Mouse (Mus musculus): Measurements from ENCODE around the gene Slit3. TPM values are rescaled to one million over a fixed set of nuclear protein-coding genes. Genes with fewer than 3 reads are reported as not detected.

Gene Slit3
- polyA plus RNA-seq, 1 experiment = 11.3 TPM

DNA sequence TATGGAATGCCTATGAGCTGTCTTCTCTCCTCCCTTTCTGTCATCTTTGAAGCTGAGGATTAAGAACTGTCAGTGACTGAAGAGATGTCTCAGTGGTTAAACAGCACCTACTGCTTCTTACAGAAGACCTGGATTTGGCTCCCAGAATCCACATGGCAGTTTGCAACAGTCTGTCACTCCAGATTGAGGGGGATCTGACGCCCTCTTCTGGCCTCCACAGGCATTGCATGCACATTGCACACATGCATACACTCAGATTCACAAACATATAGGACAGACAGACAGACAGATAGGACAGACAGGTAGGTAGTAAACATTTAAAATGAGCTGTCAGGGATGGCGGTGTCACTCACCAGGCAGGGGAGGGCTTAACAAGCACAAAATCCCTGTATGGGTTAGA lies 615.8 kb downstream of the Slit3 start:
- H3K4me1 ChIP-seq (ENCODE audit: control insufficient read depth, insufficient read depth, insufficient read length, low read length) = no peaks in the 10 kb centered on the region; the same call in 1 of the 2 replicates
- H3K4me3 ChIP-seq (ENCODE audit: insufficient read depth, low read depth, low read length) = no peak overlapping the region
- no peak overlapping the region for H3K27ac ChIP-seq (replicated peaks; ENCODE audit: low read depth, low read length)

DNA sequence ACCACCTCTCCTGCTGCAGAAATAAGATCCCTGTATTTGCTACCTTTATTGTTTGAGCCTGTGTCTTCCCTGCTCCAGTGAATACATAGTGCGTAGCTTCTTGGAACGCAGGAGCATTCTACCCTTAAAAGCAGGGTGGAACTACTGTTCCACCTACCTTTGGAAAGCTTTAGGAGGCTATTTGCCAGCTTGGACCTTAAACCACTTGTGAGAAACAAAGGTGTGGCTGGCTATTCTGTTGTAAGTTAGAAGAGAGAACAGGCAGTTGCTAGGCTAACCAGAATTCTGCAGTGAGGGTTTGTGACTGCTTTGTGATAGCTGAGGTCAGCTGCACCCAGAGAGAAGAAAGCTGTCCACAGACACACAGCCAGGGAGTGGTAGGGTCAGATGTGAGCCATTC lies 616.2 kb downstream of the Slit3 start:
- H3K4me3 ChIP-seq (ENCODE audit: insufficient read depth, low read depth, low read length) = no peak overlapping the region
- H3K4me1 ChIP-seq (ENCODE audit: control insufficient read depth, insufficient read depth, insufficient read length, low read length) = no peaks in the 10 kb centered on the region; the same call in 1 of the 2 replicates

DNA sequence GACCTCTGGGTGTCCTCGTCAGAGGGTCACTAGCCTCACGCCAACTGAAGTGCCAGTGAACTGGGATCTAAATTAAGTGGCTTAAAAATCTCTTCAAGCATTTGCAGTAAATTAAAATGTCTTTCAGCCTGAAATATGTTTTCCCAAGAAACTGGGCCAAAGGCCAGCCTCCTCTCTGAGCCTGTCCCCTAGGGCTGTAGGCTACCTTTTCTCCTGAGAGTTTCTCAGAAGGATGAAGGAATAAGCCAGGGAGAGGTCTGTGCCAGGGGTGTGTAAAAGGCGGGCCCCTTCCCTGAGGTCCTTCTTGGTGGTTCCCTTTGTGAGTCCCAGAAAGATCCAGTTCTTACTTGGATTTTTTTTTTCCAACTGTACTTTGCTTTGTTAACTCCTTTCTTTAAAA lies 617.1 kb downstream of the Slit3 start:
- H3K4me1 ChIP-seq (ENCODE audit: control insufficient read depth, insufficient read depth, insufficient read length, low read length) = no peaks in the 10 kb centered on the region; the same call in 1 of the 2 replicates
- H3K4me3 ChIP-seq (ENCODE audit: insufficient read depth, low read depth, low read length) = no peak overlapping the region
- peak overlapping the region; percentile 87 for H3K27ac ChIP-seq (replicated peaks; ENCODE audit: low read depth, low read length)

More for the DNA sequence above, 616.2 kb downstream of the Slit3 start:
- peak overlapping the region; percentile 72 for H3K27ac ChIP-seq (replicated peaks; ENCODE audit: low read depth, low read length)

DNA sequence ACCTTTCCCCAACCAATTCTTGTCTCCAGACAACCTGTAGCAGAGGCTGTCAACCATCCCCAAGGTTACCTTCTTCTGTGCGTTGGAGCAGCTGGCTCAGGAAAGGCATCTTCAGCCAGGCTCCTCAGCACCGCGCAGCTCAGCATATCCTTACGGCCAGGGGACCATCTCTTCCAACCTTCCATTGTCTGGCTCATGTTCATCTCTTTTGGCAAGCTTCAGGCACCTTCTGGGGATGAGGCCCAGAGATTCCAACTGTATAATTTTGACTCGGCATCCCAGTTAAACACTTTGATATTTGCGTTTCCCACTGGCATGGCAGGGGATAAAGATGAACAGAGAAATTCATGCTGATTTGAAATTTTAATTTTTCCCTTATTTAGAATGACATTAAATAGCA lies 622.6 kb downstream of the Slit3 start:
- no peaks in the 10 kb centered on the region; the same call in 1 of the 2 replicates for H3K4me1 ChIP-seq (ENCODE audit: control insufficient read depth, insufficient read depth, insufficient read length, low read length)
- H3K4me3 ChIP-seq (ENCODE audit: insufficient read depth, low read depth, low read length) = no peak overlapping the region
- no peak overlapping the region for H3K27ac ChIP-seq (replicated peaks; ENCODE audit: low read depth, low read length)

DNA sequence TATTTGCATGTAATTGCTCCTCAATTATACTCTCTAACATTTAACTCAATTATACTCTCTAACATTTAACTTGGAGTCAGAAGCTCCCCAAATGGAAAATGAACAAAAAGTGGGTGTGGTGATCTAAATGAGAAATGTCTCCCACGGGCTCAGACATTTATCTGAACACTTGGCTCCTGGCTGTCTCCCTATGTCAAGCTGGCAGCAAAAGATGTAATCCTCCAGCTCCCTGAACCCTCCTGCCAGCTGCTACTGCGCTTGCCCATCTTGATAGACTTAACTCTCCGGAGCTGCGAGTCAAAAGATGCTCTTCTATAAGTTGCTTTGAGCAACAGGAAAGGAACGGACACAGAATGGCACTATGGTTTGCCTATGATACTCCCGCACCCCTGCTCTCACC lies 623.5 kb downstream of the Slit3 start:
- H3K4me1 ChIP-seq (ENCODE audit: control insufficient read depth, insufficient read depth, insufficient read length, low read length) = peaks cover under 1% of the 10 kb centered on the region; the same call in 1 of the 2 replicates
- H3K4me3 ChIP-seq (ENCODE audit: insufficient read depth, low read depth, low read length) = no peak overlapping the region
- no peak overlapping the region for H3K27ac ChIP-seq (replicated peaks; ENCODE audit: low read depth, low read length)

DNA sequence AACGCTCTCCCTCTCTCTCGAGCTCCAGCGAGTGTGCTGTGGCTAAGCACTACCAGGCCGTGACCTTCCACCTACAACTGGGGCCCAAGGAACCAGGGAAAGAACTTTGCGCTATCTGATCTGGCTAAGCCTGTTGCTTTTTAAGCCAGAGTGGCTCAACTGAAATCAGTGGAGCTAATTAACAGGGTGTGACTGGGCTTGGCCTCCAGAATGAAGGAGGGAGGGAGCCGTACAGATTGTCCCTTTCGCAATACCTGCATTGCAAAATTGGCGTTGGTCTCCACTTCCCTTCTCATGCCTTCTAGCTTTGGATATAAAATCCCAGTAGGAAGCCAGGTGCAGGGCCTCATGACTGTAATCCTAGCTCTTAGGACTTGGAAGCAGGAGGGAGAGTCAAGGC lies 629.6 kb downstream of the Slit3 start:
- H3K27ac ChIP-seq (replicated peaks; ENCODE audit: low read depth, low read length) = peak overlapping the region; percentile 32; the same call in 1 of the 2 replicates
- peaks cover 14% of the 10 kb centered on the region for H3K4me1 ChIP-seq (ENCODE audit: control insufficient read depth, insufficient read depth, insufficient read length, low read length)
- H3K4me3 ChIP-seq (ENCODE audit: insufficient read depth, low read depth, low read length) = no peak overlapping the region

DNA sequence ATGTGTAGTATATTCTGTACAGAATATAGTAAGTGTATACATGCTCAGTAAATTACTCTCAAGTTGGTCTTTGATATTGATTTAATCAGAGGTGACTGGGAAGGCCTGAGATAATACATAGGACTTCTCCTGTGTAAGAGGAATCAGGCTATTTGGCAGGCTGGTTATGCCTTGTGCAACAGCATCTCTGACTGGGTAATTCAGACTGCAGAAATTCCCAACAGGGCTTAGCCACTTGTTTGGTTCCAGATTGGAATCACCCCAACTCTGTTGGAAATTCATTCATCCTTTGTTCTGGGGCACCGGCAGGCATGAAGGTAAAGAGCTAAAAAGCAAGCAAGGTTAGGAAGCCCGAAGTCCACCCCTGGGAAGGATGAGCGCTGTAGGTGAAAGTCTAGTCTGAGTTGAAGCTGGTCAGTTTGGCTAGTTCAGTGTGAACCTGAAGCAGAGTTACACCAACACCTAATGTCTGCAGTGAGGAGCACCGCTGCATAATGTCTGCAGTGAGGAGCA lies 633.9 kb downstream of the Slit3 start:
- peaks cover 10% of the 10 kb centered on the region for H3K4me1 ChIP-seq (ENCODE audit: control insufficient read depth, insufficient read depth, insufficient read length, low read length)
- no peak overlapping the region for H3K4me3 ChIP-seq (ENCODE audit: insufficient read depth, low read depth, low read length)
- H3K27ac ChIP-seq (replicated peaks; ENCODE audit: low read depth, low read length) = no peak overlapping the region

DNA sequence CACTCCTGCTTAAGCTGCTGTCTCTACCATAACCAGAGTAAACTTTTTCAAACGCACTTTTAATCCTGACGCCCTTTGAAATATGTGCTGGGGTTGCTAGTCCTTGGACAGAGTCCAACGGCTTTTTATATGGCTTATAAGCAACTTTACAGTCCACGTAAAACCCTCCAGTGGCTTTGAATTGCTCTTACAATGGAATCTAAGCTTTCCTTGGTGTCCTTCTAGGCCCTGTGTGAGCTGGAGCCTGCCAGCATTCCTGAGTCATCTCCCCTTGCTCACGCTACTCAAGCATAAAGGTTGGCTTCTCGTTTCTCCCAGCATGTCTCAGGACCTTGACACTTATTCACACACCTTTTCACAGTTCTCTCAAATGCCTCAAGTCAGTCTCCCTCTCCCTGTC lies 634.5 kb downstream of the Slit3 start:
- H3K4me1 ChIP-seq (ENCODE audit: control insufficient read depth, insufficient read depth, insufficient read length, low read length) = peaks cover 9% of the 10 kb centered on the region

DNA sequence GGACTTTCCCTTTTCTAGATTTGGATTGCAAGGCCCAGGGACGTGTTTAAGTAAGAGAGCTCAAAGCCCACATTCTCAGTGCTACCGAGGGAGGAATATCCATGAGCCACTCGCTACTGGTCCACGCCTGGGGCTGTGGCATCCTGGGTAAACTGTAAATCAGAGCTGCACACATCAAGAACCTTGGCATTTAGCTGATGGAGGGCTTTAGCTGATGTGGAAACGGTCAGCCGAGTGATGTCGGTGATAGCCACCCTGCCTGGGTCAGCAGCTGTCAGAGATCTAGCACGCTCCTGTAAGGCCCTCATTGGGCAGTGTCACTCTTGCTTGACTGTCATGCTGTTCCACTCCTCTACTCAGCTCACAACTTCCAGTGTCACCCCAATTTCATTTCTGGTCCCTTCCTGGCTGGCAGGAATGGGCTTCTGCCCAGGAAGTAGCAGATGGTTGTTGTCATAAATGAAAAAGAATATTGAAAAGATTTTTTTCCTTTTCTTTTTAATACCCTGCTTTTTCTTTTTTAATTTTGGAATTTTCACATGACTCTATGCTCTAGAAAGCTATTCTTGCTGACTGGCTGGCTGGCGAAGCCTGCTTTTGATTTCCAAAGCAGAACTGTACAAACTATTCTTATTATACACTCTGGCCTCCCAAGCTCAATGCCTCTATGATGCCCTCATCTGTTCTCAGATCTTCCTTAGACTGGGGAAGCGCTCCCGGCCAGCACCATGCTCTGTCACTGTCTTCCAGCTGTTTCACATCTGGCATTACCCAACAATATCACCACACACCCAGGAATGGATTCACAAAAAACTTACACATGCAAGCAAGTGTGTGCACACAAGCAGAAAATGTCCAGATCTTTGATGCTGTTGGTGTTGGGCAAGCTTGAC lies 635.6 kb downstream of the Slit3 start:
- Histone ChIP-seq H3K27ac (replicated peaks; ENCODE audit: low read depth, low read length) (no peak overlapping the region), H3K4me1 (ENCODE audit: control insufficient read depth, insufficient read depth, insufficient read length, low read length) (peaks cover 3% of the 10 kb centered on the region; the same call in 1 of the 2 replicates), H3K4me3 (ENCODE audit: insufficient read depth, low read depth, low read length) (no peak overlapping the region)

More for the DNA sequence above, 634.5 kb downstream of the Slit3 start:
- Histone ChIP-seq H3K27ac (replicated peaks; ENCODE audit: low read depth, low read length) (no peak overlapping the region), H3K4me3 (ENCODE audit: insufficient read depth, low read depth, low read length) (no peak overlapping the region)

All from brown adipose tissue, adult 24 weeks (tissue).